Mouse (Mus musculus) inflammation-experienced regulatory T-cells, adult 6 months (primary cell): Measurements from ENCODE around the gene D630045J12Rik. TPM values are rescaled to one million over a fixed set of nuclear protein-coding genes. Genes with fewer than 3 reads are reported as not detected.

Experiments
- ATAC-seq: one replicate; pipeline ENCODE4 v1.8.0; 2017
- polyA plus RNA-seq, 3 experiments: library from polyadenylated mRNA; unstranded; fragments of 100-300 nt; shearing (Covaris generic); gene quantifications; one replicate each; pipeline ENCODE4 v1.2.1; 2017

Gene D630045J12Rik
- polyA plus RNA-seq, 3 experiments from 2014 or later, result 0.08 TPM; not detected in 2

DNA sequence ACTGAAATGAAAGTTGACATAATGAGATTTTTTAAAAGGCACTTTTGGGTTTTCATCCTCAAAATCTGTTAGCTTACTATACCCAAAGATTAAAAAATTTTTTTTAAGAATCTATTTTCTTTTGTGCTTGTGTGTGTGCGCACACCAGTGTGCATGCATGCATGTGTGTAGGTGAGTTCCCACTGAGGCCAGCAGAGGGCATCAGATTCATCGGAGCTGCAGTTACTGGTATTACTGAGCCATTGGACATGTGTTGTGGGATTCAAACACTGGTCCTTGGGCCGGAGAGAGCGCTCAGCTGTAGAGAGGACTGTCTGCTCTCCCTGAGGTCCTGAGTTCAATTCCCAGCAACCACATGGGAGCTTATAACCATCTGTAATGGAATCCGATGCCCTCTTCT is 123.9 kb downstream of the D630045J12Rik start:
- ATAC-seq, result no peak

DNA sequence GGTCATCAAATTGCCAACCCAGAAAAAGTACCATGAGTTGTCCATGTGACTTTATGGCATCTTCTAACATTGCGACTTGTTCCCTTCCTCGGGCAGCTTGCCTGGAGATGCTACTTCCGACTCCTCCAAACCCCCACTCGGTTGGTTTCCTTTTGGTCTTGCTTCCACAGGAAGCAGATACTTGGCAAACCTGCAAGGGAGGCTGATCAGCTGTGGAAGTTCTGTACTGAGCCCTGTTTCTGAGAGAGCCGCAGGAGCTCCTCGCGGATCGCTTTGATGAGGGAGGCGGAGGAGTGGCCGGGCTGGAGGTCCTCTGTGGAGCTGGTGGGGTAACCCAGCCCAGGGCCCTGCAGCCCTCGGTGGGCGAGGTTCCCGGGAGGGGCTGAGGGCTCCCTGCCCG is 125.7 kb downstream of the D630045J12Rik start:
- no peak for ATAC-seq

DNA sequence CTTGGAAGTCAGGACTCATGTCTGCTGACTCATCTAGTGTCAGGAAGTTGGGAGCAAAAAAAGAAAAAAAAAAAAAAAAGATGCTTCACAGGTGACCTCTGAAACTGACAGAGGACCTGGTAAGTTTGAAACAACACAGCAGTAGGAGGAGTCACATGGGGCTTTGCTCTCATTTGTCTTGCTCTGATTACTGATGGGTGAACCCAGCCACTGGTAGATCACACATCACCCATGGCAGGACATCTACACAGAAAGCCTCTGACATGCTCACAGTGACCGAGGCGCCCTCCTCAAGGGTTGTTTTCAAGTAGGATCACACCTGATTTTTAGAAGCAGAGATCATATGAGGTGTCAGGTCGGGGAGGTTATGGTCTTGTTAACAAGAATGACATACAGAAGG is 128.3 kb downstream of the D630045J12Rik start:
- no peak for ATAC-seq

DNA sequence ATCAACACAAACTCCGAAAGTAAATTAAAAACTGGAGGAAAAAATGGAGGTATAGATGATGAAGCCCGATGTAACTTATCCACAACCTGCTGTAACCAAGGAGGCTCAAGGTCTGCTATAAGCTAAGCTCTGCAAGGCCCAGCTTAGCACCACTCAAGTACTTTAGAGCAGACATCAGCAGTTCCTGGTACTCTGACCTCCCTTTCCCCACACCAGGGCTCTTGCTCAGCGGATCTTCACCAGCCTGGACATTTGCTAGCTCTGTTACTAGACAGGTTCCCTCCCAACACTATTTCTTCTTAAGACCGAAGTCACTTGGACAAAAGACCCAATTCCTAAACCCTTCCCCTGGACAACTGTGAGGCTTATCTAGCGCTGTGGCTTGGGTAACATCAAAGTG is 128.9 kb downstream of the D630045J12Rik start:
- ATAC-seq, result no peak

DNA sequence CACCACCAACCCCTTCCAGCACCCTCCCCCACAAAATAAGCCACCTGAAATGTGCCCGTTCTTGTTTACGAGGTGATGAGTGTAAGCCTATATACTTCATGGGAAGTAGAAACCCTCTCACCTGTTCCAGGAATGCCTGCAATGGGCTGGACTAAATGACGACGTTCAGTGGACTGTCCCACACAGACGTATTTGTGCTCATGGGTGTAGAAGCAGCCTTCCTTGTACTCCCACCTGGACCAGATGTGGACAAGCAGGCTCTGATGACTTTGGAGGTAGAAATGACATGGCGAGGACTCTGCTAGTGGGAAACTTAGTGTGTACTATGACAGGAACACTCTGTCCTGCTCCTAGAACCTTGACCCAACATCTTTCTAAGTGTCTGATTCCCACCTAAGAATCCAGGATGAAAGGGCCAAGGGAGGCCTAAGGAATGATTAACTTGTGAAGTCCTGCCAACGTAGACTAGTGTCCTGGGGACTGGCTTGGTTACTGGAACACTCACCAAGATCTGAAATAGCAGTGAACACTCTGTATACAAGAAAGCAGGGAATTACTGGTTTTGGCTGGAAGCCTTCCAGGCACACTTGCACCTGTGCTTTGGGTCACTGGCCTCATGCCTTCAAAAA is 129.5 kb downstream of the D630045J12Rik start, which contains the start of gene Atp6v0a4:
Gene Atp6v0a4, minus strand, starts transcription at position 380 of the 629 bp plus-strand sequence.
- no peak for ATAC-seq

DNA sequence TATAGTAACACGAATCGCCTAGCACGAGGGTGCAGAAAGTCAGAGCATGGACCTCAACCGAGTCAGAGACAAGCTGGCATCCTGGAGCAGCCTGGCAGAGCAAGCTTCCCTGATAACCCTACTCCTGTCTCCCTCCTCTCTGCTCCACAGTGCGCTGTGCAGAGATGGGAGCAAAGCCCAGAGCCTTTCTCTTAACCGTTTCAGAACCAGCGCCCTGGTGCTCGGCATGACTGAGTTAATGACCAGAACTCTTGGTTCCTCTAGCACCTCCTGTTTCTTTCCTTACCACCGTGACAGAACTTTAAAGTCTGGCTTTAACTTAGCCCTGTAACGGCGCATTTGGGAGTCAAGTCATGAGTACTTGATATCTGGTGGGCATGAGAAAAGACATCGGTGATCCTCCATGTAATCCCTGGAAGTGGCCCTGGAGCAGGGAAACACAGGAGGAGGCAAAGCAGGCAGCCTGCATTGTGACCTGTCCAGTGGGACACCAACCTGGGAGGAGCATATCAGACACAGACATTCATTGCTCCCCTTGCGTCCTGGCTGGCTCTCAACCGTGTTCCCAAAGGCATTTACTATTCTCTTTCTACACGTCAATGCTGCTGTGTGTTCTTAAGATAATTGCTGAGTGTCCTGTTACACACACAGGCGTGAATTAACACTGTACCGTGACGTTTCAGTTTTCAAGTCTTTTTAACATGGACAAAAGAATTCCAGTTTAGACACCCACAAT is 130.2 kb downstream of the D630045J12Rik start:
- no peak for ATAC-seq

DNA sequence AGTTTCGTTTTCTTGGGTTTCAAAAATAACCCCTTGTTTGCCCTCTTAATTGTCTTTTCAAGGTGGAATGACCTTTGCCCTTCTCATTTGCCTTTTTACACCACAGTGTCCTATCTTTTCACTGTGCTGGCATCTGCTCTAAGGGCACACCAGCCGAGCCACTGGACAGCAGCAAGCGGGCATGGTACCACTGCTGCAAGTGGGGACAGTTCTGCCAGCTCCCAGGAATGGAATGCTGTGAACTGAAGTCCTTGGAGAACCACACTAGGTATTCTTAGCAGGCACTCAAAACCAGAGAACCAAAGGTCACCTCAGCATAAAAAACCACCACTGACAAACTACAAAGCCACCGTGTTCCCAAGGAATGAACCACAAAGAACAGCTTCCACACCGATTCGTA is 131.0 kb downstream of the D630045J12Rik start:
- ATAC-seq, result no peak

DNA sequence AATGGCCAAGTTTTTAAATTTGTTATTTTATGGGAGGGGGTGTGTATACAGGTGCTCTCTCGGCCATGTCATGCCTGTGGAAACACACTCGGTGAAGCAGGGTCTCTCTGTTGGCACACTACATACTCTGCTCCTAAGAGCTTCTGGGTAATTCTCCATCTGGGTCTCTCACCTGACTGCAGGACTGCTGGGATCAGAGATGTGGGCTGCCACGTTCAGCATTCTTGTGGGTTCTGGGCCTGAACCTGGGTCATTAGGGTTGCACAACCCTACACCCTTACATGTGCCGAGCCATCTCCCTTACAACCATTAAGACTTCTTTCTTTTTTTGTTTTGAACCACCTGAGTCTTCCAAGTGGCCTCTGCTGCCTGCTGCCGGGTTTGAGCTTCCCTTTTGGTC is 132.0 kb downstream of the D630045J12Rik start:
- no peak for ATAC-seq

DNA sequence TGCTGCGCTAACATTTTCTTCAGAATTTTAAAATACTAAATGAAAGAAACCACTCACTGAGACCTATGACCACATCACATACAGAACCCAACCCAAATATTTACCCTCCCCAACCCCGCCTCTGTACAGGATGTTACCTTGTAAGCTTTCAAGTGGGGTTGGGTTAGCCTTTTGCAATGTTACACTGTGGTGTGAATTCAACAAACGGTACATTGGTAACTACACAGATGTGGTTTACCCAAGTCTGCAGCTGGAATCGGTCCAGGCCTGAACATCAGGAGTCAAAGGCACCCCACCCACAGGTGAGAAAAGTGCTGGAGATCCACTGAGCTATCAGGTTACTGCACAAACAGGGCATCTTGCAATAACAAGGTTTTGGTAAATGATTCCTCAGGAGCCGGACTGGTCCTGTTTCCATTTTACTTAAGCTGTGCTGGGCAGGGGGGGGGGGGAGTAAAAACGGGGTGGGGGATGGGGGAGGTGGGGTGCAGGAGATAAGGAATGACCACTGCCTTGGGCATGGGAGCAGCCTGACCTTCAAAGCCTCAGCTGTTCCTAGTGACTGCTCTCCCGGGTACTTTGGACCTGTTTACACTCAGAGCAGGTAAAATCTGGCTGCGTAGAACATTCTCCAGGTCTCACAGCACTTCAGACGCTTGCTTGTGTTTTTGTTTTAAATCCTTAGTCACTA is 133.0 kb downstream of the D630045J12Rik start:
- peak; percentile 56 for ATAC-seq

DNA sequence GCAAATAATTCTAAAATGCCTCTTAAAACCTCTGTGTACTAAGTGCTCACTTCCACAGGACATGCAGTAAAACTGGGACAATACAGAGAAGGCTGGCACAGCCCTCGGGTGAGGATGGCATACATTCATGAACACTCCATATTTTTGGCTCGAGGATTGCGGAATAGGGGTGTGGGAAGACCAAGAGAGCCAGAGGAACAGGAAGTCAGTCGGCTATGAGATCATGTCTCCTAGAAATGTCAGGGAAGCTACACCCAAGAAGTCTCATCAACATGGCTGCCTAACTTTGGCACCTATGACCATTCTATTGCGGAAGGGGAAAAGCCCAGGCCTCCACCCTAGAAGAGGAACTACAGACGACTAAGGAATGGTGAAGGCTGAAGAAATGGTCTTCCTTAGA is 135.5 kb downstream of the D630045J12Rik start:
- no peak for ATAC-seq

DNA sequence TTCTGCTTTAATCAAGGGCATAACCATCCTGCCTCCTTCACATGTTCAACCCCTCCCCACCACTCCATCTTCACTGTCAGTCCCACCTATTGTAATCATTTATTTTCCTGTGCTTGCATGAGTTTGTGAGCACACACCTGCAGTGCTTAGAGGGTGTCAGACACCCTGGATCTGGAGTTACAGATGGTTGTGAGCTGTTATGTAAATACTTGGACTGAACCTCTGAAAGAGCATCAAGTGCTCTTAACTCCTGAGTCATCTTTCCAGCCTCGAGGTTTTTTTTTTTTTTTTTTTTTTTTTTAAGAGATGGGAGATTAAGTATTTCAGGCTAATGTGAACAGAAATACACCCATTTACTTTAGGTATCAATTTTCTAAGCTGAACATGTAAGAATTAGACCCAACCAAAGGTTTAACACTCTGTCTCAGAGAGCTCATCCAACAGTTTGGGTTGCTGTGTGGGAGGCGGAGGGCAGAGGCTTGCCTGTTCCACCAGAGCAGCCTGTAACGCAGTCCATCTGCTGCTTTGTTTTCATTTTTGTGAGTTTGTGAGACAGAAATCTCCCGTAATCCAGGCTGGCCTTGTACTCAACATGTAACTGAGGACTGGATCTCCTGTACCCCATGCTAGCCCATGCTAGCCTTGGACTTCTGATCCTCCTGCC is 137.6 kb downstream of the D630045J12Rik start:
- no peak for ATAC-seq

DNA sequence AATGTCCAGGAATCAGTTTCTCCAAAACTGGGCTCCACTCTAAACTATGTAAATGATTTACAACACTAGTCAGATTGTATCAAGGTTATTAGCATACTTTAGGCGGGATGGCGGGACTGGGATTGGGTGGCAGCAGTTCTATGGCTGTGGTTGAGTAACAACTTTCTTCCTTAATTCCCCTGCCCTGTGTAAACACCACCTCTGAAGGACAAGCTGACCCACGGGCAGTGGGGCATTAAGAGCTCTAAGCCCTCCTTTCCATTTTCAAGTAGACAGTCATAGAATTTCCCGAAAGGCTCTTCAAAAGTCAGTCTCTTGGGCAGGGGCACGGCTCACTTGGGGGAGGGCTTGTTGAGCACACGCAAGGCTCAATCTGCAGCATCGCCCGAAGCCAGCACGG is 142.9 kb downstream of the D630045J12Rik start:
- no peak for ATAC-seq

DNA sequence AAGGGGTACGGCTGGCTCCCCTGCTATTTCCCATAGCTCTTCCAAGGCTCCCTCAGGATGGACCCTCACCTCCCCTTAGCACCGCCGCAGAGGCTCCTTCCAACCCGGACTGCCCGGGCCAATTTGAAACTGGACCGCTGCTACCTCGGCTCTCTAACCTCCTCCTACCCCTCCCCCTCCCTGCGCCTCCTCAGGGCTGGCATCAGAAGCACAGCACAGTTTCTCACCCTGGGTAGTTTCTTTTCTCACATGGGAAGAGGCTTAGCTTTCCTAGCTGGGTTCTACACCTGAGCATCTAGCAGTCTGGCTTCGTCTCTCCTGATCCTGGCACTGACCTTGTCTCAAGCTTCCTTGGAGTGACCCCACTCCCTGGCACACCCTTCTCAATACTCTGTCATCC is 143.9 kb downstream of the D630045J12Rik start:
- ATAC-seq, result no peak

DNA sequence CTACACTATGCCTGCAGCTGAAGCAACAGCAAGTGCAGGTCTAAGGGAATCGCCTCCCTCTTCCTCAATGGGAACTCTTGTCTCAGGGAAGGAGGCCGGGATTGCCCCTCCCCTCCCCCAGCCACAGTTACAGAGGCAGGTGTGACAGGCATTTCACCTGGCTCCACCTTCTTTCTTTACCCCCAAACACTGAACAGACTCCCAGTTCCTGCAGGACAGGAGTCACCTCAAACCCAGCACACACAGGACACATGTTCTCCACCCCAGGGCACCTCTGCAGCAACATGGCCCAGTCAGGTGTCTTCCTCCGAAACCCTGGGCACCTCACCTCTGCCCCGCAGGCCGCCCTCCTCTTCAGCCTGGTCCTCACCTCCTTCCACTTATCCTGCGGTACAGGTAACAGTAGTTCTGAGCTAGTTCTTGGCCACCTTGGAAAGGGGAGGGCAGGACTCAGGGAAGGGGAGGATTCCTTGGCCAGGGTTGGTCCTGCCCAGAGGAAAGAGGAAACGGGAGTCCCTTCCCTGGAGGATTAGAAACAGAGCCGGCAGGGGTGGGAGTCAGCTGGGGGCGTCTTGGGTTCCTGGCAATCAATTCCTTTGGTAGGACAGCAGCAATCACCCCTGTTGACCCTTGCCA is 144.5 kb downstream of the D630045J12Rik start, which contains the start of gene Tmem213:
Gene Tmem213, plus strand, starts transcription at position 96 of the 636 bp plus-strand sequence.
- no peak for ATAC-seq

DNA sequence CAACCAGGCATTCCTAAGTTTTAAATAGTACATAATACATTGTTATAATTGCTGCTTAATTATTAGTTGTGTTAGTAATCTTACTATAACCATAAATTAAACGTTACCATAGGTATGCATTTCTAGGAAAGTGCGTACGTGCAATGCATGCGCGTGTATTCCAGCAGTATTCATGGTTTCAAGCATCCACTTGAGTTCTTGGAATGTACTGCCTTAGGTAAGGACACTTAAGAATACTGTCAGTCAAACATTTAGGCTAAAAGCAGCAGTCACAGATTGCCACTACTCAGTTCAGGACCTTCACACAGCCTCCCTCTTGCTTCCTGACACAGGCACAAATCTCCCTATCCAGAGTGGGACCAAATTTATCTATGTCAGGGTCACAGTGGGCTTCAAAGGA is 145.4 kb downstream of the D630045J12Rik start:
- ATAC-seq, result no peak

DNA sequence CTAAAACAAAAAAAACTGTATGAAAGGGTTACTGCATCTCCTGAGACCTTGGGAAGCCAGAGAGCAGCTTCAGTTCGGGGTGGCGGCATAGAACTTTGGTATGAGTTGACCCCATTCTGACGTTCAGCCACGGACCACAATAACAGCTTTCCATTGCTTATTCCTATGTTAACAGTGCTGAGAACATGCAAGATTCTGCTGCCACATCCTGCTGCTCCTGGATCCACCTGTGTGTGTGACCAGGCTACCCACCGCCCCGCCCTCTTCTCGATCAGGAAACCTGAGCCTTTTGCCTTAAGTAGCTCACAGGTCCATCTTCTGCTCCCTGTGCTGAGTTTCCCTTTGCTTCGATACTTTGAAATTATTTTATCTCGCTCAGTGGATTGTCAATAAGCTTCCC is 147.9 kb downstream of the D630045J12Rik start:
- no peak for ATAC-seq

DNA sequence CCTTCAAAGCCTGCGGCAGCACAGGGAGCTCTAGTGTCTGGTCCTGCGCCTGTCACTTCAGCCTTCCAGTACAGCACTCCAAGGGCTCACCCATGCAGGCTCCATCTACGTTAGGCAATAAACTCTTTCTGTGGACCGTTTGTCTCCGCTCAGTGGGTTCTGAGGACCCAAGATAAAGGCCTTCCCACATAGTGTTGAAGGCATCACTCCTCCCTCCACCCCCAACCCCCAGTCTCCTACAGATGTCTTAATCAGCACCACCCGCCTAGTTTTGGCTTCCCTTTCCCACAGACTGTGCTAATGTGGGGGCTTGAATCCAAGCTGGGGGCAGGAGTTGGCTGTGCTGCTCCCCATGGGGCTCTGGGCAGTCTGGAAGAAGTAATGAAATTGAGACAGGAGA is 150.0 kb downstream of the D630045J12Rik start:
- ATAC-seq, result no peak

DNA sequence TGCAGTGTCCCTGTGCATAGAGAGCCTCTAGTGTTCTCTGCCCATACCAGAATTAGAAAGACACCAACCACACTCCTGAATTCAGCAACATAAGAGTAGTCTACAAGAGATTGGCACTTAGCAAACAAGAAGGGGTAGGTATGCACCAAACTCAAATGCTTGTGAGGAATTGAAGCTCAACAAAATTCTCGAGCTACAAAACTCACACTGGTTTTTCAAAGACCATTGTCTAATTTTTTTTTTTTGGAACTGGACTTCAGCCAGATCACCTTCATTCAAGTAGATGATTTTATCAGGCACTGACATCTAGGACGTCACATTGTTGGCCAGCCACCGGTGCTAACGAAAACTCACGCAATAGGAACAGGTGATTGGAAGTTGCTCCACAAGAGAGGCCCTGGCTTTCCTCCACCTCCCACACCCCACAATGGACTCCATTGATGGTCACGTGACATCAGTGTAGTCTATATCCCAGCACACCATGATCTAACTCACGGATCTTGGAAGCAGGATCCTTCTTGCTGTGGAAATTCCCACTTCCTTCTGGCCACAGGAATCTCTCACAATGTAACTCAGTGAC is 151.5 kb downstream of the D630045J12Rik start:
- ATAC-seq, result no peak

DNA sequence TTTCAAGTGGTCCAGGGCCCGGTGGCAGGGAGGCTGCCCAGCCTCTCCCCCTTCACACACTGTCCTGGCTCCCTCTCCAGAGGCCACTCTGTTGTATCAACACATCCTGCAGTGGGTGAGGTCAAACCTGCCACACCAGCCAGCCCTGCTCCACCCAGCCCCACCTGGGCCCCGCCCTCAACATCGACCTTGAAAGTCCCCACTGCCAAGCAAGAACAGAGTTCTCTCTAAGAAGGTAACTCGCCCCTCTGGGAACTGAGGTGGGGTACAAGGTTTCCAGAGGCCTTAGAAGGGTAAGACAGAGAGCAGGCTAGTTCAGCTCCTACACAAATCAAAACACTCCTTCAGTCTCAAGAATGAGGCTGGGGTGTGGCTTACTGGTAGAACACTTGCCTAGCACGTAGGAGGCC is 156.8 kb downstream of the D630045J12Rik start:
- ATAC-seq, result no peak

DNA sequence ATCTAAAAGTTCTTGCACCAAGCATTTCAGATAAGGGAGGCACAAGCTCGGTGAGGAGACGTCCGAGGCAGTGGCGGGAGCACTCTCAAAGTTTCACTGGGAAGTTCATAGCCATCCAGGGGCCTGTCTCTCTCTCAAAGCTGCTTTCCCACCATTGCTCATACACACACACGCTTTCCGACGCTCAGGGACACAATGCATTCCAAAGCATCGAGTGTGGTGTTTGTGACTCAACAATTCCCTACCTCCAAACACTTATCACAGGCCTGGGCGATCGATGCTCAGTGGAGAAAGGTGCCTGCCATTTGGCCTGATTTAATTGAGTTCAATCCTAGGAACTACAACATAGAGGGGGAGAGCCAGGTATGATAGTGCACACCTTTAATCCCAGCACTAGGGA is 159.1 kb downstream of the D630045J12Rik start:
- no peak for ATAC-seq

DNA sequence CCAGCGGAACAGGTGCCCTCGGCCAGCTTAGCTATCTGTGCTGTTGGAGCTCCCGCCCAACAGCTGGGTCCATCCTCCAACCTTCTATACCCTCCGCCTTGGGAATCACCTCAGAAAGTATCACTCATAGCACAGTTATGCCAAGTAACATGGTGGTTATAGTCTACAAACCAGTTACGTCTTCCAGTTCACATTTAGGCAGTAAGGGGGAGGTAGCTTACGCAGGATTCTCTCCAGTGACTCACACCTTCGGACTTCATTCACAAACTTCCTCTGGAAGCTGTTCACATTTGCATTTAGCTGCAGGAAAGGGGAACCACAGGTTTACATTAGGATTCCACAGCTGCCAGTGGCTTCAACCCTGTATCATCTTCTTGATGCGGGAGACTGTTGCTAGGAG is 161.3 kb downstream of the D630045J12Rik start:
- ATAC-seq, result no peak
